Mouse (Mus musculus) neural tube, embryonic 13.5 days (tissue): ENCODE results near the gene Lgals7. TPM values are rescaled to one million over a fixed set of nuclear protein-coding genes. Genes with fewer than 3 reads are reported as not detected.

Experiments used
- ATAC-seq: fragments of 200-750 bp; cut with Nextera tagmentation; 2 replicates; pipeline ENCODE4 v1.8.0; 2017; ENCODE audit warnings: low read depth, mild to moderate bottlenecking, moderate TSS enrichment, moderate library complexity
- H3K27ac ChIP-seq: fragments of 300-500 bp; sonication (generic); replicated peaks from 2 replicates; pipeline ENCODE4 v1.5.1; 2015; ENCODE audit warnings: moderate library complexity, mild to moderate bottlenecking, inconsistent platforms
- H3K27me3 ChIP-seq: fragments of 300-500 bp; sonication (generic); 2 replicates; pipeline ENCODE4 v1.6.1; 2015; ENCODE audit warnings: mild to moderate bottlenecking, inconsistent platforms
- H3K36me3 ChIP-seq: fragments of 300-500 bp; sonication (generic); 2 replicates; pipeline ENCODE4 v1.6.1; 2015; ENCODE audit warnings: mild to moderate bottlenecking, inconsistent platforms
- H3K4me1 ChIP-seq: fragments of 300-500 bp; sonication (generic); replicated peaks from 2 replicates; pipeline ENCODE4 v1.6.1; 2015; ENCODE audit warnings: inconsistent platforms
- H3K4me2 ChIP-seq: fragments of 300-500 bp; sonication (generic); 2 replicates; pipeline ENCODE4 v1.6.1; 2015; ENCODE audit warnings: inconsistent platforms, mild to moderate bottlenecking, moderate library complexity
- H3K4me3 ChIP-seq: fragments of 300-500 bp; sonication (generic); 2 replicates; pipeline ENCODE4 v1.5.1; 2015; ENCODE audit warnings: mild to moderate bottlenecking, inconsistent platforms
- H3K9ac ChIP-seq: fragments of 300-500 bp; sonication (generic); 2 replicates; pipeline ENCODE4 v1.6.1; 2015; ENCODE audit warnings: moderate library complexity, mild to moderate bottlenecking, inconsistent platforms
- H3K9me3 ChIP-seq: fragments of 300-500 bp; sonication (generic); 2 replicates; pipeline ENCODE4 v1.6.1; 2016; ENCODE audit warnings: inconsistent platforms
- WGBS: fragments of 180-500 bp; shearing (Covaris S2); methylation state at CpG from one replicate; pipeline ENCODE4 v1.1.7; 2015; 5-methylcytosine and 5-hydroxymethylcytosine counted together
- polyA plus RNA-seq: library from polyadenylated mRNA; unstranded; fragments of >200 nt; fragmentation: Nextera tagmentation; extraction: Ambion mirVana; gene quantifications from 2 replicates; pipeline ENCODE4 v1.2.1, GENCODE M21; 2015

The Lgals7 gene
- polyA plus RNA-seq, 1 experiment from 2014 or later: 6.1 TPM

DNA sequence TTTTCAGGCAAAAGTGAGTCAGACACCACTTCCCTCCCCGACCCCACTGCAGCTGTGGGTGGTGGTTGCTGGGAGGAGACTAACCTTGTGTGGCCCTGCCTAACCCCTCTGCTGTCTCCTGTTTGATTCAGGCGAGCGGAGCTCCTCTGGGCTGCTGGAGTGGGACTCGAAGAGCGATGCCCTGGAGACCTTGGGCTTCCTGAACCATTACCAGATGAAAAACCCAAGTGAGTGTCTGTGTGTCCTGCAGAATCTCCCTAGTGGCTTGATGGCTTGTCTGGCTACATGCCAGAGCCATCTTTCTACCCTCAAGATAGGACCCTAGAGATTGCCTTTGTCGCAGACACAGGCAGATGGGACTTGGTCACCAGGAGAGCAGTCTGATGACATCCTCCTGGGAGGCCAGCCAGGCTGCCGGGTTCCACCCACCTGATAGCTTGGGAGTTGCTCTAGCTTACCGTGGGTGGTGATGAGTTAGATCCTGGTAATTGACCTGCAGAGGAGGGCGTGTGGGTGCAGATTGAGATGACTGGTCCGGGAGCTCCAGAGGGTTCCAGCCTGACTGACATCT, 42.3 kb upstream of the Lgals7 start:
- Histone ChIP-seq H3K27me3 (no peaks in the 10 kb centered on the region), H3K4me1 (peaks cover 76% of the 10 kb centered on the region), H3K36me3 (peaks cover 68% of the 10 kb centered on the region), H3K9ac (peak overlapping the region; percentile 41; the same call in 1 of the 2 replicates), H3K27ac (peak overlapping the region; percentile 79; the same call in 1 of the 2 replicates), H3K9me3 (no peaks in the 10 kb centered on the region), H3K4me2 (no peak overlapping the region), H3K4me3 (no peak overlapping the region)
- no peak for ATAC-seq
- 49% methylated on average over 10 of the region's 10 CpGs for WGBS

DNA sequence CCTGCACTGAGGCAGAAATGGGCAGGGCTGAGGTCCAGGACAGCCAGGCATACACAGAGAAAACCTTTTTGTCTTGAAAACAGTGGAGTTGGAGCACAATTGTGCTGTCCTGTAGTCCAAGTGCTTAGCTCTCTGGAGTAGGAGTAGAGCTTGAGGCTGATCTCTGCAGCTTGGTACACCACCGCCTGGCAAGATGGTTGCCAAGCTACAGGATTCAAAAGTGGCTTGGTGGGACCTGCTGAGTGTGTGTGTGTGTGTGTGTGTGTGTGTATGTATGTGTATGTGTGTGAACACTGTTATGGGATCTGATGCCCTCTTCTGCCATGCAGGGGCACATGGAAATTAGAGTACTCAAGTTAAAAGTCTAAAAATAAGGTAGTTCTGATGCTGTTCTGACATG, 41.1 kb upstream of the Lgals7 start:
- Histone ChIP-seq H3K9me3 (no peaks in the 10 kb centered on the region), H3K9ac (no peak overlapping the region), H3K4me2 (no peak overlapping the region), H3K36me3 (peaks cover 56% of the 10 kb centered on the region), H3K4me3 (no peak overlapping the region), H3K4me1 (peaks cover 64% of the 10 kb centered on the region), H3K27ac (no peak overlapping the region), H3K27me3 (no peaks in the 10 kb centered on the region)
- ATAC-seq: no peak
- 59% methylated on average over 1 of the region's 1 CpGs for WGBS

DNA sequence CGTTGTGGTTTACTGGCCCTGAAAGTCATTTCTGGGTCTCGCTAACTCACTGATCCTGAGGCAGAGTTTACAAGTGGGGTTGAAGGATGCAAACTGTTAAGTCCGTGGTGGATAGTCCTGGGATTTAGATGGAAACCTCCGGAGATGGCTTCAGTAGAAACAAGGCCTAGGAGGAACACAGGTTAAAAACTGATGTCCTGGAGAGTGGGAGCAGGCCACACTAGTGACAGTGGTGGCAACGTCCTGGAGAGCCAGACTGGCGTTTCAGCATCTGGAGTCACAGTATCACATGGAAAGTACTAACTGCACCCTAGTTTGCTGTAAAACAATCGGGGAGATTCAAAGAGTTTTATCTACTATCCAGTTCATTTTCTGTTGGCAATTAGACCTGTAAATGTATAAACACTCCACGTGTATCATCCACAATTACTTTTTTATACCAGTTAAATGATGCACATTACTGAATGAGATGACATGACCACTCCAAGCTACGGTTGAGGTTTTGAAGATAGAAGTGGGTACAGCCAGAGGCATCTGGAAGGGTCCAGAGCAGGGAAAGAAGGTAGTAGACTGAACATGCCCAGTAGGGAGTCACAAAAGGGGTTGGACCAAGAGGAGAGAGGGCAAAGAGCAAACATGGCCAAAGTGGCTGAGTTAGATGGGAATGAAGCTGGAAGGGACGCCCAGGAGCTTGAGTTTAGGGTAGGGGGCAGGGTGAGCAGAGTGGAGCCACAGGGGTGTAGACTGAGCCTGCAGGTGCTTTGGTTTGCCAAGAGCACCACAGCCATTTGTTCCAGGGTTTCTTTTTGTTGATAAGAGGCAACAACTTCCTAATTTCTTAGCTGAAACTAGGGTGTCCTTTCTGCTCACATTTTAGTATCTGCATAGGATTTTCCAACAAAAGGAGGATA, 40.4 kb upstream of the Lgals7 start:
- Histone ChIP-seq H3K27ac (peak overlapping the region; percentile 56), H3K4me1 (peaks cover 57% of the 10 kb centered on the region), H3K36me3 (peaks cover 49% of the 10 kb centered on the region), H3K27me3 (no peaks in the 10 kb centered on the region), H3K9me3 (no peaks in the 10 kb centered on the region), H3K9ac (no peak overlapping the region), H3K4me2 (no peak overlapping the region), H3K4me3 (no peak overlapping the region)
- 59% methylated on average over 10 of the region's 10 CpGs for WGBS
- no peak for ATAC-seq

DNA sequence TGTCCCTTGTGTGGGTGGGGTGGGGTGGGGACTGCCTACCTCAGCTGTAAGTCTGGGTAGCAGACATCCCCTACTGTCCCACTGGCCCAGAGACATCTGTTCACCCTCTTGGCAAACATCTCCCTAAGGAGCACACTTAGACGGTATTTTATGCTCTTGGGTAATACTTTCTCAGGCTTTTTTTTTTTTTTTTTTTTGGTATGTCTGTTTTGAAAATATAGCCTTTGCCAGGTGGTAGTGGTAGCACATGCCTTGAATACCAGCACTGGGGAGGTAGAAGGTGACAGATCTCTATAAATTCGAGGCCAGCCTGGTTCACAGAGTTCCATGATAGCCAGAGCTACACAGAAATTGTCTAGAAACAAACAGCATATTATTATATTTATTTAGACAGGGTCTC, 39.7 kb upstream of the Lgals7 start:
- Histone ChIP-seq H3K36me3 (peaks cover 42% of the 10 kb centered on the region), H3K27me3 (no peaks in the 10 kb centered on the region), H3K4me1 (peaks cover 51% of the 10 kb centered on the region), H3K4me3 (no peak overlapping the region), H3K27ac (peak overlapping the region; percentile 72), H3K9ac (no peak overlapping the region), H3K4me2 (no peak overlapping the region), H3K9me3 (no peaks in the 10 kb centered on the region)
- ATAC-seq: no peak
- WGBS: 48% methylated on average over 2 of the region's 2 CpGs

DNA sequence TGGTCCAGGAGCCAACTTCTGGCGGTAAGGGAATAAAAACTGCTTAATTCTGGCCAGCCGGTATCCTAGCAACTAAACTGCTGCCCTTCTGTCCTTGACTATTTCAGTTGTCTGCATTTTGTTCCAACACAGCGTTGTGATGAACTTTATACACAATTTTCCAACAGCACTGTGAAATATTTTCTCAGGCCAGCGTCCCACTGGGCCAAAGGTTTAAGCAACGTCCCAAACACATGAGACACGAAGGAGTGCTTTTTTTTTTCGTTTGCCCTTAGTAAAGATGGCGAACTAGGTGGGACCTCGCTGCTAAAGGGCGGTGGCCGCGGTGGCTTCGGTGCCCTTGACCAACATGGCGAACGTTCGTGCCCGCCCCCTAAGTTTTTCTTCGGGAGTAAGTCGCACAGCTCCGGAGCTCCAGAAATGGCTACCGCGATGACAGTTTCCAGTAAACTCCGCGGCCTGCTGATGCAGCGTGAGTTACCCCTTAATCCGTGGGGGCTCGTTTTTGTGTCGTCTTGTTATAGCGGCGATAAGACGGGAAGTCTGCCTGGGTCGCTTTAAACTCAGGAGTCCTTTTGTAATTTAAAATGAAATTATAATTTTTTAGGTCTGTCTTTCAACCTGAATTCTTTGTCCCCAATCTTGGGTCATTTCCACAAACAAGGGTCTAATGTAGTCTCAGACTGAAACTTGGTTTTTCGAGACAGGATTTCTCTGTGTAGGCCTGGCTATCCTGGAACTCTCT, 38.5 kb upstream of the Lgals7 start, which contains the start of gene Ech1:
Ech1 (plus strand) TSS at position 277 of the 745 bp plus-strand sequence.
- Histone ChIP-seq H3K9me3 (no peaks in the 10 kb centered on the region), H3K27me3 (no peaks in the 10 kb centered on the region), H3K27ac (peak within 1 kb of the TSS; percentile 72), H3K4me1 (peaks cover 41% of the 10 kb centered on the region), H3K36me3 (peaks cover 36% of the 10 kb centered on the region), H3K4me3 (peak within 1 kb of the TSS; percentile 48), H3K4me2 (peak within 1 kb of the TSS; percentile 65), H3K9ac (peak within 1 kb of the TSS; percentile 70)
- WGBS: 3% methylated on average over 33 of the region's 33 CpGs
- peak; percentile 82 for ATAC-seq

DNA sequence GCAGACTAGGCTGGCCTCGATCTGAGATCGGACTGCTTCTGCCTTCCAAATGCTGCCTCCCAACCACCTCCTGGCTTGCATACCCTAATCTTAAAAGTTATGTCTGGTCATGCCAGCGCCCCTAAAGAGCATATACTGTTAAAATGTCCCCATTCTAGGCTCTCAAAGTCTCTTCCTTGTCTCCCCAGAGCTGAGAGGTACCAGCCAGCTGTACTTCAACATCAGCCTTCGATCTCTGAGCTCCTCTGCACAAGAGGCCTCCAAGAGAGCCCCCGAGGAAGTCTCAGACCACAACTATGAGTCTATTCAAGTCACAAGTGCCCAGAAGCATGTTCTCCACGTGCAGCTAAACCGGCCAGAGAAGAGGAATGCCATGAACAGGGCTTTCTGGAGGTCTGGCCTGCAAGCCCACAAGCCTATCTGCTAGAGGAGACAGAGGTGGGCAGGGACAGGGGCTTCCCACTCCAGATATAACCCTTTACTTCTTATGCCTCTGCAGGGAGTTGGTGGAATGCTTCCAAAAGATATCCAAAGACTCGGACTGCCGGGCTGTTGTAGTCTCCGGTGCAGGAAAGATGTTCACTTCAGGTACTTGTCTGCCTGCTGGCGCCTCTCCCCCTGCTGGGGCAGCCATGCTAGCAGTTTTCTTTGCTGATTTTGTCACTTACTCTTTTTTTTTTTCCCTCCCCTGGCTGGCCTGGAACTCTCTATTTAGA, 37.8 kb upstream of the Lgals7 start:
- peak overlapping the region; percentile 72 for H3K27ac ChIP-seq
- no peak for ATAC-seq

DNA sequence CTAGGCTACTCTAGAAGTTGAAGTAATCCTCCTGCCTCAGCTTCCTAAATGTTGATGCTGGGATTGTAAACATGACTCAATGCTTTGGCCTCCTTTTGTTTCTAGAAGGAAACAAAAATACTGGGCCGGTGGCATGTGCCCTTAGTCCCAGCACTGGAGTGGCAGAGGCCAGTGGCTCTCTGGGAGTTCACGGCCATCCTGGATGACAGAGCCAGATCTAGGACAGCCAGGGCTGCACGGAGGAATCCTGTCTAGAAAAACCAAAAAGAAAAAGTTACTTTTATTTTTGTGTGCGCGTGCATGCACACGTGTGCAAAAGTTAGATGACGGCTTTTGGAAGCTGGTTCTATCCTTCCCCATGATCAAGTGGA, 37.3 kb upstream of the Lgals7 start:
- H3K4me1 ChIP-seq: peaks cover 28% of the 10 kb centered on the region
- 0 out of 2 replicates have a peak overlapping the region, but pooled peaks have one; percentile 70 for H3K9ac ChIP-seq
- no peaks in the 10 kb centered on the region for H3K9me3 ChIP-seq
- H3K4me2 ChIP-seq: peak overlapping the region; percentile 65; the same call in 1 of the 2 replicates
- 0 out of 2 replicates have a peak overlapping the region, but pooled peaks have one; percentile 72 for H3K27ac ChIP-seq
- H3K4me3 ChIP-seq: no peak overlapping the region
- no peaks in the 10 kb centered on the region for H3K27me3 ChIP-seq
- 94% methylated on average over 7 of the region's 7 CpGs for WGBS
- H3K36me3 ChIP-seq: peaks cover 34% of the 10 kb centered on the region
- no peak for ATAC-seq

More for the DNA sequence above, 37.8 kb upstream of the Lgals7 start:
- peak overlapping the region; percentile 48 for H3K4me3 ChIP-seq
- H3K4me1 ChIP-seq: peaks cover 34% of the 10 kb centered on the region
- no peaks in the 10 kb centered on the region for H3K9me3 ChIP-seq
- H3K9ac ChIP-seq: peak overlapping the region; percentile 70
- H3K36me3 ChIP-seq: peaks cover 36% of the 10 kb centered on the region
- peak overlapping the region; percentile 65 for H3K4me2 ChIP-seq
- WGBS: 63% methylated on average over 11 of the region's 11 CpGs
- no peaks in the 10 kb centered on the region for H3K27me3 ChIP-seq

DNA sequence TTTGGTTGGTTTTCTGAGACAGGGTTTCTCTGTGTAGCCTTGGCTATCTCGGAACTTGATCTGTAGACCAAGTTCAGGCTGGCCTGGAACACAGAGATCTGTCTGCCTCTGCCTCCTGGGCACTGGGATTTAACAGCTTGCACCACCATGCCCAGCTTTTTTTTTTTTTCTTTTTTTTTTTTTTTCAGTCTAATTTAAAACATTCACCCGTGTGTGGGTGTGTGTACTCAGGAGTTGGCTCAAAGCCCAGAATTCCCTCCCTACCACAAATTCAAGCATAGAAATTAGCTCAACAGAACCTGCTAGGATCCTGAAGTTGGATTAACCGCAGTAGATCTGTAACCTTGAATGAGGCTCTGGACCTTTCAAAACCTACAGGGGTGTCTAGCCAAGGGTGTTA, 36.3 kb upstream of the Lgals7 start:
- Histone ChIP-seq H3K27ac (no peak overlapping the region), H3K36me3 (peaks cover 33% of the 10 kb centered on the region), H3K4me3 (no peak overlapping the region), H3K27me3 (no peaks in the 10 kb centered on the region), H3K4me1 (peaks cover 26% of the 10 kb centered on the region), H3K9ac (no peak overlapping the region), H3K9me3 (no peaks in the 10 kb centered on the region), H3K4me2 (no peak overlapping the region)
- 58% methylated on average over 3 of the region's 3 CpGs for WGBS
- ATAC-seq: no peak

DNA sequence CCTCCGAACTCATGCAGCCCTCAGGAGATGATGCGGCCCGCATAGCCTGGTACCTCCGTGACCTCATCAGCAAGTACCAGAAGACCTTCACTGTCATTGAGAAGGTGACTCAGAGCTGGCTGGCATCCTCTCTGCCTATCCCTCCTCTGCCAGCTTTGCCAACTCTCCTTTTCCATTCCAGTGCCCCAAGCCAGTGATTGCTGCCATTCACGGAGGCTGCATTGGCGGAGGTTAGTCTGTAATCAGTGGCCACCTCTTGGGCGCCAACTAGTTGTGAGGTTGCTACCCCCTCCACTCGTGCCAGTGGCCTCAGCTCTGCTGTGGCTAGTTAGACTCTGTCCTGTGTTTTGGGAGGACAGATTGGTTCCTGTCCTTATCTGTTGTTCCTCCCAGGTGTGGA, 33.8 kb upstream of the Lgals7 start:
- Histone ChIP-seq H3K9me3 (no peaks in the 10 kb centered on the region), H3K9ac (no peak overlapping the region), H3K36me3 (peaks cover 26% of the 10 kb centered on the region), H3K4me3 (no peak overlapping the region), H3K27me3 (no peaks in the 10 kb centered on the region), H3K27ac (no peak overlapping the region), H3K4me1 (peaks cover 10% of the 10 kb centered on the region), H3K4me2 (no peak overlapping the region)
- no peak for ATAC-seq
- WGBS: 97% methylated on average over 8 of the region's 8 CpGs

DNA sequence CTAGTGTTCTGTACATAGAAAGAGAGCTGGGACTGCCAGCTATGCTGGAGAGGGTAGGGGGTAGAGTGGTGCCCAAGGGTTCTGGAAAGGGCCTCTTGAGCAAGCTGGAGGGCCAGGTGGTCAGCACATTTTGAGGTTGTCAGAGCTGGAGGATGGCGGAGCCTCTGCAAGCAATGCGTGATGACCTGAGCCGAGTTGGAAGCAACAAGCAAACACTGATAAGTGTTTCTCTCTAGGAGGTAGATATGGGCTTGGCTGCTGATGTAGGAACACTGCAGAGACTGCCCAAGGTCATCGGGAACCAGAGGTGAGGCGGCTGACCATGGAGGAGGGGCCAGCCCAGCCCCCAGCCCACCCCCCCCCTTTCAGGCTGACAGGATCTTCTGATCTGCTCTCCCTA, 32.7 kb upstream of the Lgals7 start:
- Histone ChIP-seq H3K27ac (no peak overlapping the region), H3K4me1 (peaks cover 3% of the 10 kb centered on the region), H3K36me3 (peaks cover 26% of the 10 kb centered on the region), H3K27me3 (no peaks in the 10 kb centered on the region), H3K4me3 (no peak overlapping the region), H3K9me3 (no peaks in the 10 kb centered on the region), H3K4me2 (no peak overlapping the region), H3K9ac (no peak overlapping the region)
- no peak for ATAC-seq
- 88% methylated on average over 5 of the region's 5 CpGs for WGBS

DNA sequence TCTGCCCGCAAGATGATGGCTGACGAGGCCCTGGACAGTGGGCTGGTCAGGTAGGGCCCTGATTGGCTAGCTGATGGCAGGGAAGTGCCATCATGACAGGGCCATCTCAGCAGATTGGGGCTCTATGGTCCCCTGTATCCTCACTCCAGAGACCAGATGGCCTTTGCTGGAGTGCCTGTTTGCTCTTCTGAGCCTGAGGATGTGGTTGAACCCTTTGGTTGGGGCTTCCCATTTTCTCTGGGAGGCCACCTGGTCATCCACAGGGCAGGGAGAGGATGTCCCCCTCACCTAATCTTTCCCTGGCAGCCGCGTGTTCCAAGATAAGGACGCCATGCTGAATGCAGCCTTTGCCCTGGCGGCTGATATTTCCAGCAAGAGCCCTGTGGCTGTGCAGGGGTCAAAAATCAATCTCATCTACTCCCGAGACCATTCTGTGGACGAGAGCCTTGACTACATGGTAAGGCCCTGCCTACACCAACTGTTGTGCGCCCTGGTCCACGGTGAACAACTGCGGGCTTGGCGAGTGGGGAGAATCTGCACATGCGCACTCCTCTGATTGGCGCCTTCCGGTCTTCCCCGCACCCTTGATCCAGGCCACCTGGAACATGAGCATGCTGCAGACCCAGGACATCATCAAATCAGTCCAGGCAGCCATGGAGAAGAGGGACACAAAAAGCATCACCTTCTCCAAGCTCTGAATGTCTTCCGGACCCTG, 32.1 kb upstream of the Lgals7 start:
- H3K27ac ChIP-seq: no peak overlapping the region
- WGBS: 90% methylated on average over 17 of the region's 17 CpGs
- no peaks in the 10 kb centered on the region for H3K9me3 ChIP-seq
- H3K4me2 ChIP-seq: no peak overlapping the region
- peaks cover 26% of the 10 kb centered on the region for H3K36me3 ChIP-seq
- H3K9ac ChIP-seq: no peak overlapping the region
- no peak for ATAC-seq
- no peaks in the 10 kb centered on the region for H3K4me1 ChIP-seq
- no peaks in the 10 kb centered on the region for H3K27me3 ChIP-seq
- H3K4me3 ChIP-seq: no peak overlapping the region
